Mouse (Mus musculus) cerebellum, adult 2 months (tissue): ENCODE measurements around the gene Grk5.

Experiments
- CTCF ChIP-seq: fragments of 200-500 bp; IDR thresholded peaks from 2 replicates; pipeline ENCODE4 v1.5.1; 2011; ENCODE audit warnings: low read depth, mild to moderate bottlenecking, control low read depth, low read length, moderate library complexity, borderline replicate concordance; ENCODE audit not compliant: insufficient read depth
- POLR2A ChIP-seq: fragments of 200-500 bp; IDR thresholded peaks from 2 replicates; pipeline ENCODE4 v1.6.1; 2011; ENCODE audit warnings: low read length, control low read depth, borderline replicate concordance; ENCODE audit not compliant: insufficient read depth

DNA sequence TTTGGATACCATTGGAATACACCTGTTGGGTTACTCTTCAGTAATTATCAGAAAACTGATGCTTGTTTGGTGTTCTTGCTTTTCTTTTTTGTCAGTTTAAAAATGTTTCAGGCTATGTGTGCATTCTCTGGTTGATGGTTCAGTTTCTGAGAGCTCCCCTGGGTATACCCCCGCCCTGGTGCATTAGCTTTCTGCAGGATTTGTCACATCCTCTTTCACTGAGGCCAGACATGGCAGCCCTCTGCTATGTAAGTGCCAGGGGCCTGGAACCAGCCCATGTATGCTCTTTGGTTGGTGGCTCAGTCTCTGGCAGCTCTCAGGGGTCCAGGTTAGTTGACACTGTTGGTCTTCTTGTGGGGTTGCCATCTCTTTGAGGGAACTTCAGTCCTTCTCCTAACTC lies 14.4 kb downstream of the Grk5 start:
- TF ChIP-seq CTCF, result no peak
- no peak for TF ChIP-seq POLR2A
